16 mouse cellular contexts compared by ENCODE assay signal in the genomic region with DNA sequence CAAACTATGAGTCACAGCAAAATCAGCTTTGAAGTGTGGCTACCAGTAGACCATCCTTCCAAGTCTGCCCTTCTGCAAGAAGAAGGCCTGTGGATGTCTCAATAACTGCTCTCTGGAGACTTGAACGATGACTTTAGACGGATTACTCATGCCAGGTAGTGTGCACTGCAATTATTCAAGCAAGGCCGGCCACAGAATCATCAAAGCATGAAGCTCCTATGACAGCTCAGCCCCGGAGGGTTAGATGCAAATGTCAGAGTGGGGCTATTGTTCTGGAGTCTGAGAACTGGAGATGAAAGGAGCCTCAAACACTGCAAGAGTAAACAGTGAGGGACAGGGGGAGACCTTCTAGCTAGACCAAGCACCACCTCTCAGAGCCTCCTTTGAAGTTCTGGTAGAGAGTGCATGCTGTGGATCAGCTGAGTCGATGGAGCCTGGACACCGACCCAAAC.
DNase-seq lines count a peak whose midpoint lies in the region; ATAC-seq and TF ChIP-seq lines count a peak whose summit lies in the region.
"Had no signal": no experiment of that assay in that cellular context is flagged by ENCODE, and none has a peak within 500 bp of the region (broad histone marks: within the 10 kb centered on the region; RNA-seq: fewer than 3 reads in every experiment).

No protein-coding gene starts in this region.

- TF ChIP-seq CTCF in brain, embryonic 14.5 days (IDR thresholded peaks at IDR 0.05; ENCODE audit: borderline replicate concordance, extremely low read depth, insufficient read depth, insufficient read length) = no peak

- no peak for ATAC-seq in midbrain, embryonic 16.5 days

- H3K36me3 ChIP-seq in midbrain, embryonic 10.5 days = no peaks in the 10 kb centered on the region
- H3K36me3 ChIP-seq in midbrain, embryonic 16.5 days (ENCODE audit: control insufficient read depth, insufficient read depth, low read length) = no peaks in the 10 kb centered on the region
- H3K36me3 ChIP-seq: embryonic facial prominence, embryonic 13.5 days; heart, embryonic 13.5 days had no signal

- no peak overlapping the region for H3K4me3 ChIP-seq in midbrain, embryonic 10.5 days
- H3K4me3 ChIP-seq in midbrain, embryonic 16.5 days (ENCODE audit: low read depth, low read length) = no peak overlapping the region
- H3K4me3 ChIP-seq: embryonic facial prominence, embryonic 13.5 days; heart, embryonic 13.5 days had no signal

- no peaks in the 10 kb centered on the region for H3K9me3 ChIP-seq in midbrain, embryonic 10.5 days (replicated peaks)
- no peaks in the 10 kb centered on the region for H3K9me3 ChIP-seq in midbrain, embryonic 16.5 days (replicated peaks; ENCODE audit: control insufficient read depth, low read length, poor library complexity, severe bottlenecking)
- H3K9me3 ChIP-seq: embryonic facial prominence, embryonic 13.5 days; heart, embryonic 13.5 days had no signal

- peaks cover 17% of the 10 kb centered on the region for H3K4me1 ChIP-seq in midbrain, embryonic 10.5 days
- H3K4me1 ChIP-seq in midbrain, embryonic 16.5 days (ENCODE audit: control insufficient read depth, insufficient read depth, low read length) = no peaks in the 10 kb centered on the region
- H3K4me1 ChIP-seq: embryonic facial prominence, embryonic 13.5 days; heart, embryonic 13.5 days had no signal

- H3K4me2 ChIP-seq in midbrain, embryonic 16.5 days (ENCODE audit: low read length) = no peak overlapping the region
- H3K4me2 ChIP-seq: embryonic facial prominence, embryonic 13.5 days; heart, embryonic 13.5 days; lung, embryonic 14.5 days had no signal

- no peak overlapping the region for H3K9ac ChIP-seq in midbrain, embryonic 16.5 days (ENCODE audit: low read depth, low read length)
- H3K9ac ChIP-seq: embryonic facial prominence, embryonic 13.5 days; heart, embryonic 13.5 days; lung, embryonic 14.5 days had no signal

- no peak overlapping the region for H3K27ac ChIP-seq in midbrain, embryonic 10.5 days (replicated peaks)
- no peak overlapping the region for H3K27ac ChIP-seq in midbrain, embryonic 16.5 days (ENCODE audit: low read length)
- H3K27ac ChIP-seq: embryonic facial prominence, embryonic 13.5 days; heart, embryonic 13.5 days had no signal

- no peaks in the 10 kb centered on the region for H3K27me3 ChIP-seq in midbrain, embryonic 10.5 days (ENCODE audit: low read depth, poor library complexity, severe bottlenecking)
- H3K27me3 ChIP-seq in midbrain, embryonic 16.5 days (ENCODE audit: control insufficient read depth, insufficient read depth, low read depth, low read length) = no peaks in the 10 kb centered on the region
- H3K27me3 ChIP-seq: embryonic facial prominence, embryonic 13.5 days; heart, embryonic 13.5 days had no signal

- 28% methylated on average over 6 of the region's 6 CpGs for WGBS in midbrain, embryonic 10.5 days
- 12% methylated on average over 6 of the region's 6 CpGs for WGBS in midbrain, embryonic 16.5 days

- TF ChIP-seq POLR2A in brain, embryonic 14.5 days (IDR thresholded peaks at IDR 0.05; ENCODE audit: borderline replicate concordance, extremely low read depth, insufficient read depth, insufficient read length, poor library complexity, severe bottlenecking) = no peak

- DNase-seq in adrenal gland, postnatal 36 days = peak; percentile 7 to 10
- no peak for DNase-seq in adrenal gland, postnatal 10 days
- DNase-seq in midbrain, embryonic 10.5 days (ENCODE audit: low spot score) = peak; percentile 27
- peak; percentile 20 for DNase-seq in brain, embryonic 14.5 days (ENCODE audit: low read depth)
- DNase-seq in retina, embryonic 14.5 days (ENCODE audit: low spot score) = peak; percentile 26
- DNase-seq in urinary bladder, postnatal 25 days (ENCODE audit: low spot score) = no peak
- DNase-seq in layer of hippocampus, adult 9-11 months = no peak
- DNase-seq: cerebellum, adult 9-11 months; heart, postnatal 4 days; kidney, postnatal 36 days; lung, embryonic 14.5 days; right cerebral cortex, postnatal 4 days; thymus, adult 18-20 months had no signal

Comparison
In these comparisons a context has a peak if more than half of its experiments do, and no peak if none do; other contexts are left out.
1. DNase-seq: peak in adrenal gland, postnatal 36 days (2 of 2), midbrain, embryonic 10.5 days (single experiment), brain, embryonic 14.5 days (single experiment) and retina, embryonic 14.5 days (single experiment); none in adrenal gland, postnatal 10 days (single experiment), urinary bladder, postnatal 25 days (single experiment) and layer of hippocampus, adult 9-11 months (single experiment).